Mouse (Mus musculus) forebrain, postnatal 0 days (tissue): ENCODE data around the gene Snrk. TPM values are rescaled to one million over a fixed set of nuclear protein-coding genes. Genes with fewer than 3 reads are reported as not detected.

Experiments
- ATAC-seq: fragments of 200-750 bp; cut with Nextera tagmentation; 2 replicates; pipeline ENCODE4 v1.8.0; 2017; ENCODE audit warnings: mild to moderate bottlenecking, moderate library complexity
- DNase-seq: peaks from one replicate; pipeline ENCODE4 v3.0.0-alpha.2; 2015
- H3K27ac ChIP-seq: fragments of 300-500 bp; sonication (generic); 2 replicates; pipeline ENCODE4 v1.5.1; 2014; ENCODE audit warnings: low read depth, mild to moderate bottlenecking, antibody characterized with exemption, low read length, moderate library complexity, mixed read lengths
- H3K27me3 ChIP-seq: fragments of 300-500 bp; sonication (generic); 2 replicates; pipeline ENCODE4 v1.6.1; 2014; ENCODE audit warnings: mild to moderate bottlenecking, low read length, mixed read lengths; ENCODE audit not compliant: insufficient read depth
- H3K36me3 ChIP-seq: fragments of 300-500 bp; sonication (generic); 2 replicates; pipeline ENCODE4 v1.6.1; 2014; ENCODE audit warnings: mild to moderate bottlenecking, moderate library complexity; ENCODE audit not compliant: insufficient read depth
- H3K4me1 ChIP-seq: fragments of 300-500 bp; sonication (generic); 2 replicates; pipeline ENCODE4 v1.6.1; 2014; ENCODE audit warnings: antibody characterized with exemption; ENCODE audit not compliant: insufficient read depth
- H3K4me2 ChIP-seq: fragments of 300-500 bp; sonication (generic); 2 replicates; pipeline ENCODE4 v1.6.1; 2014; ENCODE audit warnings: low read depth, mild to moderate bottlenecking, moderate library complexity
- H3K4me3 ChIP-seq: fragments of 300-500 bp; sonication (generic); 2 replicates; pipeline ENCODE4 v1.5.1; 2014; ENCODE audit warnings: low read depth, low read length, mixed read lengths
- H3K9ac ChIP-seq: fragments of 300-500 bp; sonication (generic); 2 replicates; pipeline ENCODE4 v1.6.1; 2014; ENCODE audit warnings: mild to moderate bottlenecking
- H3K9me3 ChIP-seq: fragments of 300-500 bp; sonication (generic); 2 replicates; pipeline ENCODE4 v1.6.1; 2016; ENCODE audit warnings: low read length
- CTCF ChIP-seq: sonication (generic); IDR thresholded peaks from 2 replicates; pipeline ENCODE4 v1.5.1; 2016; ENCODE audit warnings: antibody characterized with exemption, control low read depth, low read depth
- WGBS: fragments of 180-500 bp; shearing (Covaris S2); extraction: QIAGEN DNeasy Blood & Tissue Kit; methylation state at CpG from one replicate; pipeline ENCODE4 v1.1.7; 2014; 5-methylcytosine and 5-hydroxymethylcytosine counted together
- polyA plus RNA-seq: library from polyadenylated mRNA; unstranded; fragments of >200 nt; fragmentation: Nextera tagmentation; extraction: Ambion mirVana; gene quantifications from 2 replicates; pipeline ENCODE4 v1.2.1, GENCODE M21; 2015
- total RNA-seq: library from RNA; depleted of rRNA; stranded (reverse); fragments of >200 nt; gene quantifications from 2 replicates; pipeline ENCODE4 v1.2.3, GENCODE M21; 2014

The Snrk gene
- total and polyA plus RNA-seq, 2 experiments from 2014 or later, result 82.3 to 109 TPM

DNA sequence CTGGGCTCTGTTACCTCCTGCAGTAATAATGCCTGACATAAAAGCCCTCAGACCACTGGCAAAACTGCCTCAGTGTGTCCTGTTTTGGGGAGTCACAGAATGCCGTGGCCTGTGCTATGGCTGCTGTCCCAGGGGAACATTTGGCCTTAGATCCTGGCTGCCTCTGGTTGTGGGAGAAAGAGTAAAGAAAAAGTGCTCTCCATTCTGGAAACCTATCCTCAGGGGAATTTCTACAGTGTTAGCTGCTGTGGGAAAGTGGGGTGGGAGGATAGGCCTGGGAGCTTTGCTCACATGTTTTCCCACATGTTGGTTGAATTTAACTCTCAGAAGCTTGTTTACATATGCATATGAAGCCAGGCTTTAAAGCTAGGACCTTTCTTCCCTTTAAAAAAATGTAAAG, 26.2 kb downstream of the Snrk start:
- no peak overlapping the region for H3K27ac ChIP-seq
- 77% methylated on average over 1 of the region's 1 CpGs for WGBS
- H3K4me2 ChIP-seq, result no peak overlapping the region
- TF ChIP-seq CTCF, result no peak
- H3K9ac ChIP-seq, result no peak overlapping the region
- no peaks in the 10 kb centered on the region for H3K4me1 ChIP-seq
- H3K27me3 ChIP-seq, result no peaks in the 10 kb centered on the region
- no peak overlapping the region for H3K4me3 ChIP-seq
- DNase-seq, result no peak
- peaks cover 12% of the 10 kb centered on the region for H3K36me3 ChIP-seq
- H3K9me3 ChIP-seq, result no peaks in the 10 kb centered on the region
- ATAC-seq, result no peak

DNA sequence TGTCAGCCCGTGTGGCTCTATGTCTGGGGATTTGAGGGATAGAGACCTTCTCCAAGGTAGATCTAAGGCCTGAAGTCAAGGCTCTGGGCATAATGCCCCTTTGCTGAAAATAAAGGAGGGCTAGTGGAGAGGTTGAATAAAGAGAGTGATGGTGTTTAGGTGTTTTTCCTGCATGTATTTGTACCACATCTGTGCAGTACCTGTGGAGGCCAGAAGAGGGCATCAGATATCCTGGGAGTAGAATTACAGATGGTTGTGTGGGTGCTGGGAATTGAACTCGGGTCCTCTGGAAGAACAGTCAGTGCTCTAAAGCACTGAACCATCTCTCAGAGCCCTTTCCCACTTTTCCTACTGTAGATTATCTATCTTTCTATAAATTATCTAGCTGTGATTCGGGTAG, 27.7 kb downstream of the Snrk start:
- Histone ChIP-seq H3K4me2 (no peak overlapping the region), H3K9ac (no peak overlapping the region), H3K9me3 (no peaks in the 10 kb centered on the region), H3K27me3 (no peaks in the 10 kb centered on the region), H3K27ac (no peak overlapping the region), H3K36me3 (peaks cover 12% of the 10 kb centered on the region), H3K4me3 (no peak overlapping the region), H3K4me1 (no peaks in the 10 kb centered on the region)
- ATAC-seq, result no peak
- 0 out of 2 replicates have a peak, but pooled peaks have one; percentile 30 for TF ChIP-seq CTCF
- DNase-seq, result no peak
- WGBS, result 95% methylated on average over 3 of the region's 3 CpGs

DNA sequence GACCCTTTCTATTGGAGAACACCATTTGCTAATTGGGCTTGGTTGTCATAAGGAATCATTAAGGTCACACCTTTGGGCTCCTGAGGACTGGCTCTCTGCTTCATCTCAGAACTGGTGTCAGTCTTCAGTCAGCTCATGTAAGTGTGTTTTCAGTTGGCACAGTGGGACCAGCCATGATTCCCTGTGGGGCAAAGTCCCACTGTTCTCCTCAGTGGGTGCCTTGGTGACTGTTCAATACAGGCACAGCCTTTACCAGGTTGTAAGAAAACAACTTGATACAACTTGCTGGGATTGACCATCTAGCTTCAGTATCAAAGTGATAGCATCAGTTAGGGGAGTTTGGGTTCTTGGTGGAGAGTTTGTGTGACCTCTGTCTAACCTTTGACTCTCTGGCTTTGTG, 28.6 kb downstream of the Snrk start:
- H3K36me3 ChIP-seq, result peaks cover 12% of the 10 kb centered on the region
- DNase-seq (no peak), ATAC-seq (no peak)
- no peaks in the 10 kb centered on the region for H3K9me3 ChIP-seq
- H3K27me3 ChIP-seq, result no peaks in the 10 kb centered on the region
- H3K4me3 ChIP-seq, result no peak overlapping the region
- H3K9ac ChIP-seq, result no peak overlapping the region
- H3K4me1 ChIP-seq, result no peaks in the 10 kb centered on the region
- no peak overlapping the region for H3K4me2 ChIP-seq
- no peak for TF ChIP-seq CTCF
- H3K27ac ChIP-seq, result no peak overlapping the region

DNA sequence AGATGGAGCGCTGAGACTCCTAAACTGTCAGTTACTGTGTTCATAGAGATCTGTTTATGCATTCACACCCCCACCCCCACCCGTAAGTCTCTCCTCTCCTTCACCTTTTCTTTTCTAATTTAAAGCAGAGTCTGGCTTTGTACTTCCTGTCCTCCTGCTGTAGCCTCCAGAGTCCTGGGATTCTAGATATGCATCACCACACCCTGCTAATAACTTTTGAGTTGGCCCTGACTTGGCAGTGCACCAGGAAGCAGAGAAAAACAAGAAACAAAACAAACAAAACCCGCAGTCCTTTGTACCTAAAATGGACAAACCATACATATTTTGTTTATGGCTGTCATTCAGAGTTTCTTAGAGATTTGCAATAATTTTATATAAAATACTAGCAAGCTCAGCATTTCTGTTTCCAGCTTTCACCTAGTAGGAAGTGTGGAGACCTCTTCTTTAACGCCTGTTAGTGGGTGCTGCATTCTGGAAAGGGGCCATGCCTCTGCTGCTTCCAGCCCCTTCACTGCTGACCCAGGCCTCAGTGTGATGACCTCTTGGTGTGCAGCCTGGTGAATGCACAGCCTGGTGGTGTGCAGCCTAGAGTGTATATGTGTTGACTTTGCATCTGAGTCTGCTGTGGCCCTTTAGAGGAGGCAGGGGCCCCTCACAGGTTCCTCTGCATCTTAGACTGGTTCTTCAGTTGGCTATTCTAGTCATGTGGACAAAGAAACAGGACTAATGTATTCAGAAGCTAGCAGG, 29.2 kb downstream of the Snrk start:
- Histone ChIP-seq H3K4me3 (no peak overlapping the region), H3K4me1 (no peaks in the 10 kb centered on the region), H3K9me3 (no peaks in the 10 kb centered on the region), H3K9ac (no peak overlapping the region), H3K27me3 (no peaks in the 10 kb centered on the region), H3K27ac (no peak overlapping the region), H3K4me2 (no peak overlapping the region), H3K36me3 (peaks cover 12% of the 10 kb centered on the region)
- no peak for ATAC-seq
- 82% methylated on average over 4 of the region's 4 CpGs for WGBS
- TF ChIP-seq CTCF, result no peak
- DNase-seq, result no peak

DNA sequence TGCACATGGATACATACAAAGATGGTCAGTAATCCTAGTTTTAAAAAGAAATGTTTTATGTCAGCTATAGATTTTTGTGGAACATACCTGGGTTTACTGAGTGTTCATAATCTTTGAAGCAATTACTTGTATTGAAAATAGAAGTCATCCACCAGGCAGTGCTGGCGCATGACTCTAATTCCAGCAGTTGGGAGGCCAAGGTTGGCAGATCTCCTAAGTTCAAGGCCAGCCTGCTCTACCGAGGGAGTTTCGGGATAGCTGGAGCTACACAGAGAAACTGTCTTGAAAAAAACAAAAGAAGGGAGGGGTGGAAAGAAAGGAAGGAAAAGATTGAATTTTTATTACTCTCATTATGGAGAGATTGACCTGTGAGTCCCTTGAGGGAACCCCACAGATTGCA, 31.3 kb downstream of the Snrk start:
- peaks cover 12% of the 10 kb centered on the region for H3K36me3 ChIP-seq
- H3K9ac ChIP-seq, result no peak overlapping the region
- no peaks in the 10 kb centered on the region for H3K4me1 ChIP-seq
- H3K9me3 ChIP-seq, result no peaks in the 10 kb centered on the region
- WGBS, result 85% methylated on average over 3 of the region's 3 CpGs
- no peak overlapping the region for H3K4me2 ChIP-seq
- no peak overlapping the region for H3K4me3 ChIP-seq
- no peak for DNase-seq
- H3K27me3 ChIP-seq, result no peaks in the 10 kb centered on the region
- H3K27ac ChIP-seq, result no peak overlapping the region
- no peak for TF ChIP-seq CTCF
- ATAC-seq, result no peak

DNA sequence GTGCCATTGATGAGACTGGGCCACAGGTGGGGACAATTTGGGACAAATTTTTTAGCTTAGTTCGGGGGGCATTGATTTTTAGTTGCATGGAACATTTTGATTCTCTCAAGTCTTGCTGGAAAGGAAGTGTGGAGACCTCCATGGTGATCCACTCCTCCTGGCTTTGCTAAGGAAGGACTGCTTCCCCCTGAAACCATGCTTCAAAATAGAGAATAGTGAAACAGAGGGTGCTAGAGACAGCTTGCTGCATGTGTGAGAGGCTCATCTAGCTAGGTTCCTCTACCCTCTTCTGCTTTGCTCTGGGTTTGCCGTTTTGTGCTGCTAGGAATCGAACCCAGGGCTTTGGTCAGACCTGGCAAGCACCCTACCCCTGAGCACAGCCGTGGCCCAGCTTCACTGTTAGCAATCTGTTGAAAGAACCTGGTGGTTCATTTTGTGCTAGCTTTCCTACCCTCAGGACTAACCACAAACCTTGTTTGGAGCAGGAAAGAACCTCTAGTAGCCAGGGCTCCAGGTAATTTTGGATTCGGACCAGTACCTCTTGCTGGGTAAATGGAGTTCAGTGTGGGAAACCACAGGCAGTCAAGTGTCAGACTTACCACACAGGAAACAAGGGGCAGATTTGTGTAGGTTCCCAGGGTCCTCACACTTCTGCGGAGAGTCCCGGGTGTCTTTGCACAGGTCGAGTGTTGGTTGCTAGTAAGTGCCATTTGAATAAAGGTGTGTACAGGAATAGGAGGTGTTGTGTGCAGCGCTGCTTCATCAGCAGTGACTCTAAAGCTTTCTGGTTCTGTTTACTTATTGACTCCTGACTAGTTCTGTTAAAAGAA, 33.1 kb downstream of the Snrk start:
- Histone ChIP-seq H3K4me1 (no peaks in the 10 kb centered on the region), H3K36me3 (peaks cover 5% of the 10 kb centered on the region; the same call in 1 of the 2 replicates), H3K27me3 (no peaks in the 10 kb centered on the region), H3K4me2 (no peak overlapping the region), H3K9me3 (no peaks in the 10 kb centered on the region), H3K9ac (no peak overlapping the region), H3K27ac (no peak overlapping the region), H3K4me3 (no peak overlapping the region)
- DNase-seq (no peak), ATAC-seq (no peak)
- WGBS, result 92% methylated on average over 9 of the region's 9 CpGs
- TF ChIP-seq CTCF, result no peak

DNA sequence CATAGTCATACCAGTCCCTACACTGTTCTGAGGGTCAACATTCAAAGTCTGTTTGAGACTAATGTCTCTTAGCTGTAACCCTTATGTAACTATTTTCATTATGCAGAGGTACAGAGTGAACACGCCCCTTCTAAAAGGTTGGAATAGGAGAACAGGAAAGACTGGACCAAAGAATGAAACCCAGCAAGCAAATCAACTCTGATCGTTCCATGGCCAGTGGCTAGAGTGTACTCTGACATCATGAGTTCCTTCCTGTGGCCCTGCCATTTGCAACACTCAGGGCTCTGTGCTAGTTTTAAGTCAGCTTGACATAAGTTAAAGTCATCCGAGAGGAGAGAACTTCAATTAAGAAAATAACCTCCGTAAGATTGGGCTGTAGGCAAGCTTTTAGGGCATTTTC, 35.0 kb downstream of the Snrk start:
- no peak overlapping the region for H3K4me2 ChIP-seq

More for the DNA sequence above, 35.0 kb downstream of the Snrk start:
- WGBS, result 93% methylated on average over 4 of the region's 4 CpGs
- no peak overlapping the region for H3K27ac ChIP-seq
- DNase-seq, result no peak
- no peak overlapping the region for H3K9ac ChIP-seq
- no peak overlapping the region for H3K4me3 ChIP-seq
- no peak for TF ChIP-seq CTCF
- no peak for ATAC-seq
- H3K4me1 ChIP-seq, result no peaks in the 10 kb centered on the region
- H3K27me3 ChIP-seq, result no peaks in the 10 kb centered on the region
- H3K36me3 ChIP-seq, result peaks cover 2% of the 10 kb centered on the region
- H3K9me3 ChIP-seq, result no peaks in the 10 kb centered on the region
